Mouse (Mus musculus): ENCODE measurements at regions not wholly inside any gene's neighbourhood (a gene's known extent, or its start where the extent isn't known, plus 50 kb on each side); places are given as distances from the start of the nearest gene placed in this dataset.

DNA sequence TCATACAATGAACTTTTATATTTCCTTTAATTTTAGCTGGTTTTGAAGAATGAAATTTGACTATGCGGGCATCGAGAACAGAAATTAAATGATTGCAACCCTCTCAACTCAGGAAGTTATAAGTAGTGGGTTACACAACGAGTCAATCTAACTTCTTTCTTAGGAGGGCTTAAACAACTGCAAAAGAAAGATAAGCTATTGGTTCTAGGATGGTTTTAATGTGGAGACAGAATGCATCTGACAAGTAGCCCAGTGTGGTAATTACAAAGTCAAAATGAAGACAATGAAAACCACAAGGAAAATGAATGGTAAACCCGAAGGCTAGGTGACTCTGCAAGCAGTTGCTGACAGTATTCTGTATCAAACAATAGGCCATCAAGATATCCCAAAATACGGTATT lies 598.0 kb upstream of the Arid1b start:
- DNase-seq (ENCODE audit: low read depth, low spot score) = no peak

DNA sequence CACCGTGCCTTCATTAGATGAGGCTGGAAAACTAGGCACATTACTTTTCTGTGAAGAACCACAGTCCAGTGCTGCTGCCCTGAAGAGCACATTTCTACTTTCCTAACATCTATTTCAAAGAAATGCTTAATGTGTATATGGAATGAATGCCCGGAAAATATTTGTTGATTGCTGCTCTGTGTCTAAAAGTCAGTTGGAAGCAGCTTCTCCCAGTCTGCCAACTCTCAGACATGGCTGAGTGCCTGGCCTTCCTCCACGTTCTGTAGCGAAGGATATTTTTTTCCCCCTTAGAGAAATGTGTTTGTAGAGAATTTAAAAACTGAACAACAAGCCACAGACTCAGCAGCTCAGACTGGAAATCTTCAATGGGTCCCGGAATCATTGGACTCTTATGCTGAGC lies 576.4 kb upstream of the Arid1b start:
- DNase-seq (ENCODE audit: low read depth, low spot score) = no peak

DNA sequence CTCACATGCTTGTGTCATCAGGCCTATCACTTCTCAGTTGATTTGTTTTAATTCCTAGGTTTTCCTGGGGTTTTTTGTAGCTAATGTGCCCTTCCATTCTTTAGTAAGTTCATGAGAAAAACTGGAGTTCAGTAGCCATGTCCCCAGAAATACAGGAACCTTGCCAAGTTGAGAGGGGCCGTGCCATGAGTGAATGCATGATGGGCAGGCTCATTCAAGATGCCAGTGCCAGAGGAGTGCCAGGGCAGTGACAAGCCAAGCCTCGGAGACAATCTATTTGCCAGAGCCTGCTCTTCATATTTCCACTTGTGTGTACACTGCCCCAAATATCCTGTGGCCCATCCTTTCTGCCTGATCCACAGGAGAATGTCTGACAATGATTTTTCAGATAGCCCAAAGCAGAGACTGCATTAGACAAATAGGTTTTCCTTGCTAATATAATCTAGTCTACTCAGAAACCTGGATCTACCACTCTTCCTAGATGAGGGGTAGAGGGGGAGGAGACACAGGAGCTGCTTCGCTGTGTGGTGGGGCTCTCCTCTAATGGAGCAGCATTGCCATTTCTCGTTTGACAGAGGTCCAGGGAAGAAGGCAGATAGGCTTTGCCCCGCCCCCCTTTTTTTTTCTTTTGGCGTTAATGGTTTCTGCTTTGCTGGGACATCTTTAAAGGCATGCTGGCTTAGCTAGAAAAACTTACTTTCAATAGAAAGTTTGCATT lies 569.5 kb upstream of the Arid1b start:
- DNase-seq (ENCODE audit: low read depth, low spot score) = no peak

DNA sequence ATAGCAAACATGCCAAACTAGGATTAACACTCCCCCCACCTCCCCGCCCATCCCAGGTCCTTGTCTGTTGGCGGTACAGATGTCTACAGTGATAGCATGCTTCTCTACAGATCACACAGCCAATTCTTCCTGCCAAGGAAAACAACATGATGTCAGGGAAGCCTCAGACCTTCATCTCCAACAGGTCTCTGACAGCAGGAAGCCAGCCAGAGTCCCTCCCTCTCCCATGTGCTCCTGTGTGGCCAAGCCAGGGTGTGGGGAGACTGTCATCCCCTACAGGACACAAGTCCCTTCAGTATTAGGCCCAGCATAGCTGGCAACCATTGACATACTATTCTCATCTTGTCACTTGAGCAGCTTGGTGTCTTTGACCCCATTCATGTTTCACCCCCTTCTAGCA lies 568.8 kb upstream of the Arid1b start:
- DNase-seq (ENCODE audit: low read depth, low spot score) = no peak

DNA sequence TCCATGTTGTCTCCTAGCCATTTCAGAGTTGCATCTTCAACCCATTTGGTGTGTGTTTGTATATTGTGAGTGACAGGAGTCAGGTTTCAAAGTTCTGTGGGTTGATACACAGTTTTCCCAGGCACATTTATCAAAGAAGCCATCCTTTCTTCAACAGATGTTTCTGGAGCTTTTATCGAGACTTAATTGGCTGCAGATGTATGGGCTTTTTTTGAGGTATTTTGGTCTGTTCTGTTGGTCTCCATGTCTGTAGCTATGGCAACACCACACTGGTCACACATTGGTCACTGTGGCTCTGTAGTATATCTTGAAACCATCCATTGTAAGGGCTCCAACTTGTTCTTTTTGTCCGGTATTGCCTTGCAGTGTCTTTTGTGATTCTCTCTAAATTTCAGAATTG lies 565.1 kb upstream of the Arid1b start:
- DNase-seq (ENCODE audit: low read depth, low spot score) = no peak

DNA sequence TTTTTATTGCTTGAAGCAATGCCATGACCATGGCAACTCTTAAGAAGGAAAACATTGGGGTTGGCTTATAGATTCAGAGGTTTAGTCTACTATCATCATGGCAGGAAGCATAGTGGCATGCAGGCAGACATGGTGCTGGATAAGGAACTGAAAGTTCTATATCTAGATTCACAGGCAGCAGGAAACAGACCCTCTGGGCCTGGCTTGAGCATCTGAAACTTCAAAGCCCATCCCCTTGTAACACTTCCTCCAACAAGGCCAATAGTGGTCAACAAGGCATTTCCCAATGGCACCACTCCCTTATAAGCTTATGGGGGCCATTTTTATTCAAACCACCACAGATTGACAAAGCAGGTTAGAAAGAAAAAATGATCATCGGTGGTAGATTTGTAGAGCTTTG lies 548.5 kb upstream of the Arid1b start:
- DNase-seq (ENCODE audit: low read depth, low spot score) = no peak

DNA sequence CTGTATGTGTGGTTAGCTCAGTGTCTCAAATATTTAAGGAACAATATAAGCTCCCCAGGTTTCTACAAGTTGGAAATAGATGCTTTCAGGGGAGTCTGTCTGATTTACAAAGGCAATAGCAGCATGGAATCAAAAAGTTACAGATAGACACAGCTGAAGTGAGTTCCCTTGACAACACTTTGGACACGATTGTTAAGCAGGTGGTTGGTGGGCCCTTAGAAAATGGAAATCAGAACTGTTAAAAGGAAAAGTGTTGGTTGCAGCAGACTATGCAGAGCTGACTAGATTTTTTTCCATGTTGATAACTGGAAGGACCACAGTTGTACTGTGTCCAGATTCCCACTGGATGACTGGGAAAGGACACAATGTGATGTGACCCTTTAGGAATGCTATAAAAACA lies 536.6 kb upstream of the Arid1b start:
- no peak for DNase-seq (ENCODE audit: low read depth, low spot score)

DNA sequence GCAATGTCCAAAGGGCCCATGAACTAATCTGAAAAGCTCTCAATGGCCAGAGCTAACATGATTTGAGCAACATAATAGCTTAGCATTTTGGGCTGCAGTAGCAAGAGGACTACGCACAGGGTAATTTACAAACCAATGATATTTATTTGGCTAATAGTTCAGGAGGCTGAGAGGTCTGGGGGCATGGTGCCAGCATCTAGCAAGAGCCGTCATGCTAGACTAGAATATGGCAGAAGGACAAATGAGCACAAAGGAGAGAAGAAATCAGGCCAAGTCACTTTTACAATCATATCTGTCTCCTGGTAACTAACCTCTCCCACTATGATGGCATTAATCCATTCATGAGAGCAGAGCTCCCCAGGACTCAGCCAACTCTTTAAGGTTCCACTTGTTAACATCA lies 532.6 kb upstream of the Arid1b start:
- DNase-seq (ENCODE audit: low read depth, low spot score) = no peak

DNA sequence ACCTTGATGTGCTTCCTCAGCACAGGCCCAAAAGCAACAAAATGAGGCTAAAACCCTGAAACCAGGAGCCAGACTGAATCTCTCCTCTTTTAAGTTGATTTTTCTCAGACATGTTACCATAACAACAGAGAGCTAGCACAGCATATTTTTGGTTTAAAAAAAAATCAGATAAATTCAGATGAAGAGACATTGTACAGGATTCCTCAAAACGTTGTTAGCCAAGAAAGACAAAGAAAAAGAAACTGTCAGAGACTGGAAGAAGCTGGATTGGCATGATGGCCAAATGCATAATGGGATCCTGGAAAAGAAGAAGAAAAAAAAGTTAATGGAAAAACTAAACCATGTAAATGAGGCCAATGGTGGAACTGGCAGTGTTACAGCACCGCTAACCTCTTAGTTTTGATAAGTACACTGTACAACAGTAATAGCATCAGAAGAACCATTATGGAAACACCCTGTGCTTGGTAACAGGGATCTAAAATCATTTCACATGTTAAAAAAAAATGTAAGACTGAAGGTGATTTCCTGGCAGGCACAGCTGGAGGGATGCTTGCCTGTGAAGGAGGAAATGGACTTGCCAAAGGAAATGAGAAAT lies 529.7 kb upstream of the Arid1b start:
- DNase-seq (ENCODE audit: low read depth, low spot score) = no peak

DNA sequence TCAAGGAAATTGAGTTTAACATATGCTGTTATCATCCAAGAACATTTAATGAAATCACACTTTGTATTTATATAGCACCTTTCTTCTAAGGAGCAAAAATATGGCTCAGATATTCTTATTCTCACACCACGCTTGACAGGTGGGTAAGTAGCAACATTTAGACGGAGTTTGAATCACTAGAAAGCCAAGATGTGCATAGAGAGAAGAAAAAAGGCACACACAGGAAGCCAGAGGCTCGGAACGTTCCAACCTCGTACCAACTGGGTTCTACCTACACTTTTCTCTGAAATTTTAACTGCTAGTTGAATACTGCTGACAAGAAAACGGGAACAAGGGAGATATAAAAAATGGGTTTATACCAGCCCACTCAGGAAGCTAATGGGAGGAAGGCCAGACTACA lies 528.4 kb upstream of the Arid1b start:
- no peak for DNase-seq (ENCODE audit: low read depth, low spot score)

DNA sequence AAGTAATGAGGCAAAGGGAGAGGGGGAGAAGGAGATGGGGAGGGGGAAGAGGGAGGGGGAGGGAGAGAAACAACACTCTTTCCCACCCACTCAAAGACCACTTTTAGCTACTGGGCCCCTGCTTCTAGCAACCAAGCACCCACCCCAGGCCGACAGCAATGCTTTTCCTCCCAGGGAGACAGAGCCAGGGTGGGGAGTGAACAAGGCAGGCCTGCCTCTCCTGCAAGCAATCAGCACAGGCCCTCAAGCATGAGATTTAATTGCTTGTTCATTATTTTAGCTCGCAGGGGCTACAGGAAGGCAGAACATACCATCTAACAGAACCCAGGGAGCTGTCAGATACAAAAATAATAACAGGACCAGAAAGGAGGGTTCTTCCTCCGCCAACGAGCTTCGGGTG lies 521.7 kb upstream of the Arid1b start:
- DNase-seq (ENCODE audit: low read depth, low spot score) = no peak

DNA sequence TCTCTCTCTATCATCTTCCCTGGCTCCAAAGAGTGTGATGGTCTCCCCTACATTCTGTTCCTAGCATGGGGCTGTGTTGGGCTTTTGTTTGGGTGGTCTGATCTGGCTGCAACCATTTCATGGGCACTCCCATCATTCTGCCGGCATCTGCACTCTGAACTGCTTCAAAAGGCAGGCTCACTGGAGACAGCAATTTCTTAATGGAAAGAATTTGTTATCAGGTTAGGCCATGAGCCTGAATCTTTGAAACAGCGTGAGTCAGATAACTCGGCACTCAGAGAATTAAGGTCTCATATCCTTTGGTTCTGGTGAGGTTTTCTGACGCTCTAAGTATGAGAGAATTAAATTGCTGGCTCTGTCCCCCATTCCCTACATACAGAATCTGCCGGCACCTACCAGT lies 519.8 kb upstream of the Arid1b start:
- DNase-seq (ENCODE audit: low read depth, low spot score) = no peak

DNA sequence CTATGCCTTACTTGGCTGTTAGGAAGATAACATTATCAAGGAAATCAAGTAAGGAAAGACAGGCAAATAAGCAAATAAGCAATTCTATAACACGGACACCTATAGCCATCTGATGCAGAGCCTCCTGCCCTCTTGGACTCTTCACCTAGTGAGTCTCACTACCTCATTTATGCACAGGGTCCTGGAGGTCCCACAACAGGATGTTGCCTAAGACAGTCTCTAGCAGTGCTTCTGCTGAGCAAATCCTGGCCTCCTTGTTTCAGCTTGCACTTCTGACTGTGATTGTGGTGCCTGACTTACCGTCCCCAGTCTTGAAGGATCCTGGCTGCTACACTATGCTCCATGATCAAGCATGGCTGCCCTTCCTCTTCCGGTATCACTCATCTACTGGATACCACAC lies 518.5 kb upstream of the Arid1b start:
- DNase-seq (ENCODE audit: low read depth, low spot score) = no peak

DNA sequence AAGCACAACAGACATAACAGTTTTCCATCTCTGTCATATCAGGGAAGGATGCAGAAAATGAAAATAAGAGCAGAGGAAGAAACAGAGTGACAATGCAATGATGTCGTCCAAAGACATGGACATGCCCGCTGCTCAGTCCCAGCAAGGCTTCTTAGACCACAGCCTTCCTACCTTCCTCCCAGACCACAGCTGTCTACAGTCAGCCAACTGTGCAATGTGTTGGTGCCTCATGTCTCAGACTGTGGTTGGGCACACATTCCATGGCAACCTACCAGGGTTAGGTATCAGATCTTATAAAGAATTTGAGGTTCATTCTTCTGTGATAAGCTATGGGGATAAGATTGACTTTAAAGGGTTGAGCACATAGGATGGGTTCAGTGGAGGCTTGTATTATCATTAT lies 499.7 kb upstream of the Arid1b start:
- DNase-seq (ENCODE audit: low read depth, low spot score) = no peak

DNA sequence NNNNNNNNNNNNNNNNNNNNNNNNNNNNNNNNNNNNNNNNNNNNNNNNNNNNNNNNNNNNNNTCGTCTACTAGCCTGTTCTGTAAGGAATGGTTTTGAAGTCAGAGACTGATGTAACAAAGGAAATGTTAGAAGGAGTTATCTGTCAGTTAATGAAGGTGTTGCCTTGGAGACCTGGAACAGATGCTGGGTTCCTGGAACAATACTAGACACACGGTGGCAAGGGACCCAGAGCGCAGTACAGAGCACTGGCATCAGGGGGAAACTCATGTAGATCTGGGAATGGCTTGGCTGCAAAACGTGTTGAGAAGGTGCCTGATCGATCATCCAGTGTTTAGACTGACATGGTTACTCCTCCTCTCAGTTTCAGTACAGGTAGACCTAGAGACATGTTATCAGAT lies 493.6 kb upstream of the Arid1b start:
- DNase-seq (ENCODE audit: low read depth, low spot score) = no peak

DNA sequence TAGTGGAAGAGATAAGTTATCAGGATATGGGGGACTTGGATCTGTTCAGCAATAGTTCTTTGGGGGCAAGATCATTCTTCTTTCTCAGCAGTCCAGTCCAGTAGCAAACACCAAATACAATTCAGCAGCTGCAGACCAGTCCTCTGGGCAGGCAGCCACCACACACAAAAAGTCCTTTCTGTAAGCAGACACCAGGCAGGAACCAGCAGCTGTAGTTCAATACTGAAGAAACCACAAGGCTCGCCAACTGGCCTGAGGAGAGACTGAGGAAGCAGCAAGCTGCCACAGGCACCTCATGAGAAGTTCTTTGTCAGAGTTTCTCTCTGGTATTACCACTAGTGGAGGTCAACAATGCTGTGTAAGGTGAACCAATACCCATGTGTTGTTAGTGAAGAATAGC lies 493.1 kb upstream of the Arid1b start:
- DNase-seq (ENCODE audit: low read depth, low spot score) = no peak

DNA sequence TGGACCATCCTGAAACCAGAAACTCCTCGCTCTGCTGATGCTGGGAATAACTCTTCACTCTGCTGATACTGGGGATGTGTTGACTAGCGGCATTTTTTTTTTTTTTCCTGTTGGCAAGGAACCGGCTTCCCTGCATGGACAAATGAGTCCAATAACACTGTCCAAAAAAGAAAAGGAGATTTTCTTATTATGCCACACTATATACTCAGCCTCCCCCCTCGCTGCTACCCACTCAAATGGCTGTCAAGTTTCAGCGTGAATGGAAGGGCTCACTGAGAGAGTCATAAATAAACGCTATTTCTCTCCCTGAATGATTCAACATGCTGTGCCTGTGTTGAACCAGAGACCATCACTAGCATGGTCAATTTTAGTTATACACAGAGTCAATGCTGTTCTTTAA lies 489.2 kb upstream of the Arid1b start:
- no peak for DNase-seq (ENCODE audit: low read depth, low spot score)

DNA sequence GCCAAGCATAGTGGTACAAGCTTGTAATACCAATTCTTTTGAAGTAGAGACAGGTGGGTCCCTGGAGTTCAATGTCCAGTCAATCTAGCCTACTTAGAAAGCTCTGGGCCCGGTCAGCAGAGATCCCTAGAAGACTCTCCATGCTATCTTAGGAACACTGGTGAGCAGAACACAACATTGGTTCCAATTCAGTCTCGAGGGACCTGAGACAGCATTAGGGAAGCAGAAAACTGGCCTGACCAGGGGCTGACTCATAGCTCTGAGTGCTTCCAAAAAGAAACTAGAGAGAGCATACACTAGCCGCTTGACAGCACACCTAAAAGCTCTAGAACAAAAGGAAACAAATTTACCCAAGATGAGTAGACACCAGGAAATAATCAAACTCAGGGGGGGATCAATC lies 484.6 kb upstream of the Arid1b start:
- no peak for DNase-seq (ENCODE audit: low read depth, low spot score)

DNA sequence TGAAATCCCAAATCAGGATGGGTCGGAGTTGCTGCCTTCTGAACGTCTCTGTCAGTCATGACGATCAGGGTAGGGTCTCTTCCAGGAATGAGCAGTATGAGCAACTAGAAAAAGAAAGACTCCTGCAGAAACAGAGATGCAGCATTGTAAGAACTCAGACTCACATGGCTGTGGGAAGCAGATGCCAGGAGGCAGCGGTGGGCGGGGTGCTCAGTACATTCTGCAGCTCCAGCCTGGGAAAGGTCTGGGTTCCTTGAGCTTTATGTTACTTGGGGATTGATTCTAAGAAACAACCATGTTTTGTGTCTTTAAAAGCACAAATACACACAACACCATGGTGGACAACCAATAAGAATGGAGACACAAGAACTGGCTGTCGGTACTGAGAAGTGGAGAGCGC lies 478.0 kb upstream of the Arid1b start:
- DNase-seq (ENCODE audit: low read depth, low spot score) = no peak

DNA sequence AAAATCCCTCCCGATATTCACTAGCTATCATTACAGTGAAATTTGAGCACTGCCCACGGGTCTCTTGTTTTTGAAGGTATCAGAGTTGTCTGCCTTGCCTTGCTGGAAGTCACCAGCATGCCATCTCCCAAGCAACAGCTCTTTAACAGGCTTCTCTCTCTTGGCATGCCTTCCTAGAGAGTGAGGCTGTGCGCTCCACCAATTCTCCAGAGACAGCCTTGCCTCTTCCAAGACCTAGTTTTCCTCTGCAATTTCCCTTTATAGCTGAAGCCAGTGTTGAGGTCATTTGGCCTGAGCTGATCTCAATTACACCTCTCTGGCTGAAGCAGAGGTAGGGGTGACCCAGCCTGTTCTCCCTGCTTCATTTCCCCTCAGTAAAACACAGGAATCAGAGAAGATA lies 477.3 kb upstream of the Arid1b start:
- no peak for DNase-seq (ENCODE audit: low read depth, low spot score)

DNA sequence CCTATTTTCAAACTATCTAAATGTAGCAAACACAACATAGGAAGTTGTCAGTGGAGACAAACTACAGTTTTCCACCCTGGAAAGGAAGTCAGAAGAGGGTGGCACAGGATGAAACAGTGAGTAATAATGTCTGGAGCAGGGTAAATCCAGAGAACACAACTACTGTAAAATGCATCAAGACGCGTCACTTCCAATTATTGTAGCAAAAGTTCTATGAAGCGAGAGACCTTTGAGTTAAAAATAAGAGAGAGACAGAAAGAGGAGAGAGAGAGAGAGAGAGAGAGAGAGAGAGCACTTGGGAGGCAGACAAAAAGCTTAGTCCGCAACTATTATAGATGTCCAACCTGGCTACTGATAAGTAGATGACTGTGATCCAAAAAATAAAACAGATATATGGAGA lies 473.1 kb upstream of the Arid1b start:
- DNase-seq (ENCODE audit: low read depth, low spot score) = no peak

DNA sequence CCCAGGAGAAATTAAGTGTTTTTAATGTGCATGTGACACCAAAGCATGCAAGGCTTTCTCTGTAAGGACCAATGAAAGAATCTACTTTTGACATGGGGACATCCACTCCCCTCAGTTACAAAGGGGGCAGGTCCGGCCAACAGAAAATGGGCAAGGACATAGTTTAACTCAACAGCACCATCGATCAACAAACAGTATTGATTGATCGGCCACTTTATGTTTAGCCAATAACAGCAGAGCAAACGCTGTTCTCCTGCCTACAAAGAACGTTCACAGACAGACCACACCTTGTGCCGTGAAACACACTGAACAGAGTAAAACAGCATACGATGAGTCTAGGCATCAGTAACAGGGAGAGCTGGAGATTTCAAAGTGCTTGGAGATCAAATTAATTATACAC lies 467.7 kb upstream of the Arid1b start:
- no peak for DNase-seq (ENCODE audit: low read depth, low spot score)

DNA sequence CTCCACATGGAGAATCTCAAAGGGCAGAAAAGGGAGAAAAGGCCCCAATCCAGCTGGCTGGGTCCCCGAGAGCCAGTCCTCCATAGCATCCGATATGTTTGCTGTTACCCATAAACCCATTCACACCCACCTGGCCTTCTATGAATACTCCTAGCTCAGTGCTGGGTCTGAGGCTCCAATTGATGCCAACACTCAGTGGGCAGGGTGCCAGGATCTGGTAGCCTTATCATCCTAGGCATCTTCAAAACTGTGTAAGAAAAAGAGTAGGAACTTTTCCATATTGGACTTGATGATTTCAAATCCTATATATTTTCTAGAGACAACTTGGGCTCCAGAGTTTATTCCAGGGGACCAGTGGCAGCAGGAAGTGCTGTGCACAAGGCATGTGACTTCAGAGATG lies 462.0 kb upstream of the Arid1b start:
- no peak for DNase-seq (ENCODE audit: low read depth, low spot score)

DNA sequence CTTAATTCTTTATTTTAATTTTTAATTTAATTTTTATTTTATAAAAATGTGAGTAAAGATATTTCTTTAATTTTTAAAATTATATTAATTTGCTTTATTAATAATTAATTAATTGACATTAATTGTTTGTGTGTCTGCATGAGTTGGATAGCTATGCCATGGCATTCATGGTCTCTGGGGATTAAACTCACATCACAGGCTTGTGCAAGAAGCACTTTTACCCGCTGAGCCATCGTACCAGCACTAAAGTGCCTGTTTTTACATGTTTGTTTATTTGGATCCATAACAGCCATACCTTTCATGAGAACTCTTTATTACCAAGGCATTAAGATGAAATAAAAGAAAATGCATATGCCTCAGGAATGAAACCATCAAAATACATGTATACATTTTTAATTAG lies 453.7 kb upstream of the Arid1b start:
- DNase-seq (ENCODE audit: low read depth, low spot score) = no peak

Measured in R1 (cell line).